Mouse (Mus musculus): ENCODE data around the gene Rnf212b.

GRCm38 (mm10) chr14:54892200-54892599, 78.3 kb downstream of the Rnf212b start, which contains the start of gene Pabpn1:
- TF ChIP-seq CTCF (IDR thresholded peaks at IDR 0.05; ENCODE audit: low read depth) (no peak), EP300 (IDR thresholded peaks at IDR 0.05; ENCODE audit: low read depth) (no peak)
